Mouse (Mus musculus): ENCODE measurements around the gene Prtn3.

- no peak for TF ChIP-seq CTCF (IDR thresholded peaks at IDR 0.05; ENCODE audit: insufficient read depth, low read length)
- no peak for TF ChIP-seq POLR2A (IDR thresholded peaks at IDR 0.05; ENCODE audit: borderline replicate concordance, extremely low read depth, low read depth, low read length)
These were observed 963 bp upstream of the Prtn3 start for GRCm38 (mm10) chr10:79873313-79873712.
